ENCODE assay signal across 22 mouse cellular contexts in genomic region chr2:50105590-50105989, GRCm38 (mm10). TPM values are rescaled to one million over a fixed set of nuclear protein-coding genes. Genes with fewer than 3 reads are reported as not detected.
DNase-seq lines count a peak whose midpoint lies in the region; TF ChIP-seq lines count a peak whose summit lies in the region.
"Had no signal": no experiment of that assay in that cellular context is flagged by ENCODE, and none has a peak within 500 bp of the region (broad histone marks: within the 10 kb centered on the region; RNA-seq: fewer than 3 reads in every experiment).

No protein-coding gene starts in this region.

- no peaks in the 10 kb centered on the region for H3K79me3 ChIP-seq in C2C12 (ENCODE audit: low read depth)

- H3K79me2 ChIP-seq in C2C12 (ENCODE audit: control insufficient read depth, insufficient read depth), result no peaks in the 10 kb centered on the region
- no peaks in the 10 kb centered on the region for H3K79me2 ChIP-seq in myocyte (ENCODE audit: control insufficient read depth, insufficient read depth)

- intact Hi-C loops in heart, postnatal 25 days (cut with DNase I), result no loop called here

- no peak for TF ChIP-seq CTCF in C2C12 (IDR thresholded peaks at IDR 0.05; ENCODE audit: control insufficient read depth, insufficient read depth, insufficient read length)

- H3K36me3 ChIP-seq in C2C12 (ENCODE audit: control insufficient read depth, insufficient read depth) (no peaks in the 10 kb centered on the region), myocyte (ENCODE audit: control insufficient read depth, insufficient read depth) (no peaks in the 10 kb centered on the region)
- H3K36me3 ChIP-seq: embryonic facial prominence, embryonic 13.5 days; forebrain, embryonic 15.5 days; G1E had no signal

- H3K4me2 ChIP-seq in myocyte (ENCODE audit: low read depth), result peak overlapping the region; percentile 42
- H3K4me2 ChIP-seq: embryonic facial prominence, embryonic 13.5 days; forebrain, embryonic 13.5 days; forebrain, embryonic 15.5 days had no signal

- no peaks in the 10 kb centered on the region for H3K27me3 ChIP-seq in C2C12 (ENCODE audit: control insufficient read depth, insufficient read depth, insufficient read length)
- no peaks in the 10 kb centered on the region for H3K27me3 ChIP-seq in myocyte (ENCODE audit: control insufficient read depth, insufficient read depth, insufficient read length)
- H3K27me3 ChIP-seq: CH12.LX; embryonic facial prominence, embryonic 13.5 days; forebrain, embryonic 13.5 days; forebrain, embryonic 15.5 days; Patski had no signal

- TF ChIP-seq POLR2A in myocyte (IDR thresholded peaks at IDR 0.05; ENCODE audit: insufficient read length, low read depth), result no peak

- no peak overlapping the region for H3ac ChIP-seq in C2C12 (ENCODE audit: control insufficient read depth, insufficient read length, low read depth)
- H3ac ChIP-seq in myocyte (ENCODE audit: control insufficient read depth, insufficient read length), result no peak overlapping the region

- DNase-seq in heart, adult 11 months, result peak; percentile 58
- DNase-seq in heart, postnatal 25 days (ENCODE audit: low spot score), result no peak
- DNase-seq in frontal cortex, postnatal 36 days (ENCODE audit: low spot score in 2 of 2), result no peak
- DNase-seq: adrenal gland, adult 8-10 months; adrenal gland, postnatal 14 days; adrenal gland, postnatal 36 days; cerebellum, adult 11-12 months; cerebellum, adult 2 months; cerebellum, adult 9-10 months; cerebellum, postnatal 10 days; cerebellum, postnatal 25 days; forebrain, postnatal 0 days had no signal

- H3K4me3 ChIP-seq in C2C12 (ENCODE audit: insufficient read depth, poor library complexity, severe bottlenecking) (no peak overlapping the region), myocyte (no peak overlapping the region)
- H3K4me3 ChIP-seq: embryonic facial prominence, embryonic 13.5 days; forebrain, embryonic 13.5 days; forebrain, embryonic 15.5 days had no signal

TF ChIP-seq in C2C12, 6 proteins besides CTCF, POLR2A, EP300 and RAD21:
- TF ChIP-seq MAX (IDR thresholded peaks at IDR 0.05) (no peak), MYOD1 (IDR thresholded peaks at IDR 0.05; ENCODE audit: control insufficient read depth, insufficient read length, low read depth) (peak; percentile 71)

TF ChIP-seq in myocyte, 11 proteins besides CTCF, POLR2A, EP300 and RAD21:
- TF ChIP-seq USF1 (IDR thresholded peaks at IDR 0.05; ENCODE audit: low read depth) (no peak), TCF12 (IDR thresholded peaks at IDR 0.05; ENCODE audit: insufficient read depth, poor library complexity, severe bottlenecking) (peak; percentile 99), TCF3 (IDR thresholded peaks at IDR 0.05; ENCODE audit: insufficient read length, low read depth) (peak; percentile 99), MYOD1 (IDR thresholded peaks at IDR 0.05; ENCODE audit: control insufficient read depth in 1 of 3, insufficient read length in 2 of 3, low read depth in 2 of 3) (peak in 2 of 3 experiments; percentile 99), MYOG (IDR thresholded peaks at IDR 0.05; ENCODE audit: control insufficient read depth in 1 of 3, insufficient read depth in 1 of 3, insufficient read length in 2 of 3, low read depth in 2 of 3) (peak; percentile 89 to 100 (median 97))

RNA-seq across cellular contexts. Expression of gene Lypd6, which starts 39.4 kb away (rescaled TPM):
- total RNA-seq in heart, postnatal 25 days (2021), result under 1 TPM; 0.08 to 0.34 TPM
- polyA plus RNA-seq in C2C12 (2012; fragmentation: generic; extraction: Trizol) (0.55 TPM), myocyte (2012; fragmentation: generic; extraction: Trizol) (3.9 TPM)
- total RNA-seq: CH12.LX, G1E had no signal
- polyA plus RNA-seq: activated CD4-positive, CD25-positive, alpha-beta regulatory T cell, adult 4 months; CD4-positive, CD25-positive, alpha-beta regulatory T cell, adult 4 months; G1E; Patski had no signal
